In genomic region chr9:45984409-45985228, GRCm38 (mm10) we compare ENCODE assay signal across 8 mouse cellular contexts. TPM values are rescaled to one million over a fixed set of nuclear protein-coding genes. Genes with fewer than 3 reads are reported as not detected.
DNase-seq lines count a peak whose midpoint lies in the region; ATAC-seq lines count a peak whose summit lies in the region.

No protein-coding gene starts in this region.

- no peaks in the 10 kb centered on the region for H3K9me3 ChIP-seq in hindbrain, embryonic 16.5 days (ENCODE audit: control insufficient read depth, low read length)

- H3K4me2 ChIP-seq in hindbrain, embryonic 16.5 days (ENCODE audit: low read length): peak overlapping the region; percentile 80

- H3K9ac ChIP-seq in hindbrain, embryonic 16.5 days (ENCODE audit: low read depth, low read length): peak overlapping the region; percentile 80

- H3K36me3 ChIP-seq in hindbrain, embryonic 16.5 days (ENCODE audit: control insufficient read depth, insufficient read depth, low read length): no peaks in the 10 kb centered on the region
- no peaks in the 10 kb centered on the region for H3K36me3 ChIP-seq in macrophage (ENCODE audit: inconsistent target)

- 0% methylated on average over 43 of the region's 76 CpGs for WGBS in hindbrain, embryonic 16.5 days
- WGBS in macrophage (ENCODE audit: missing documents): under 1% methylated on average over 58 of the region's 76 CpGs

- peak overlapping the region; percentile 65 for H3K4me3 ChIP-seq in hindbrain, embryonic 16.5 days (ENCODE audit: low read length)
- H3K4me3 ChIP-seq in macrophage (ENCODE audit: inconsistent target): peak overlapping the region; percentile 76

- DNase-seq in R1 (ENCODE audit: low read depth, low spot score): peak; percentile 92
- DNase-seq in cerebellum, postnatal 25 days: peak; percentile 95 to 97
- DNase-seq in frontal cortex, postnatal 36 days (ENCODE audit: low spot score in 2 of 2): peak; percentile 91
- peak; percentile 92 to 93 for DNase-seq in left cerebral cortex, adult 18-20 months (ENCODE audit: low spot score in 2 of 2)
- peak; percentile 94 for DNase-seq in right cerebral cortex, adult 18-20 months
- peak; percentile 48 for DNase-seq in urinary bladder, postnatal 10 days (ENCODE audit: low spot score)

- peaks cover 47% of the 10 kb centered on the region for H3K79me2 ChIP-seq in macrophage (ENCODE audit: inconsistent target)

- peak overlapping the region; percentile 92 for H3K27ac ChIP-seq in hindbrain, embryonic 16.5 days (ENCODE audit: low read depth, low read length)
- H3K27ac ChIP-seq in macrophage: peak overlapping the region; percentile 73

- no peaks in the 10 kb centered on the region for H3K27me3 ChIP-seq in hindbrain, embryonic 16.5 days (replicated peaks; ENCODE audit: control insufficient read depth, insufficient read depth, low read length)

- peaks cover 26% of the 10 kb centered on the region for H3K4me1 ChIP-seq in hindbrain, embryonic 16.5 days (ENCODE audit: control insufficient read depth, insufficient read depth, low read depth, low read length)

- peak; percentile 96 for ATAC-seq in hindbrain, embryonic 16.5 days

RNA-seq across cellular contexts. Expression of gene Pafah1b2, which starts 27.9 kb away (rescaled TPM):
- 263 and 279 TPM in 2 replicates for polyA plus RNA-seq in hindbrain, embryonic 16.5 days (2015; fragmentation: Nextera tagmentation; extraction: Ambion mirVana)
- total RNA-seq in left cerebral cortex, adult 18-20 months (2021): 100 to 1,000 TPM; 216 to 221 TPM
- total RNA-seq in macrophage (2018; cell fraction: chromatin; rRNA removed): 10 to 100 TPM; 18.0 to 72.1 (median 46.9) TPM
- total RNA-seq in macrophage (2018; cell fraction: cytosol; rRNA removed): 10 to 100 TPM; 40.4 to 64.0 (median 54.2) TPM
- 10 to 100 TPM; 20.5 to 64.1 (median 40.6) TPM for total RNA-seq in macrophage (2018; cell fraction: nucleus; rRNA removed)
- 39.7 to 51.8 TPM (median 44.3 TPM) in 3 replicates for polyA plus RNA-seq in macrophage (2018)

RNA-seq across cellular contexts. Expression of gene Sik3, which starts 28.0 kb away (rescaled TPM):
- polyA plus RNA-seq in hindbrain, embryonic 16.5 days (2015; fragmentation: Nextera tagmentation; extraction: Ambion mirVana): 5.2 and 5.7 TPM in 2 replicates
- 100 to 1,000 TPM; 112 to 132 TPM for total RNA-seq in left cerebral cortex, adult 18-20 months (2021)
- total RNA-seq in macrophage (2018; cell fraction: chromatin; rRNA removed): 100 to 1,000 TPM in 1 of 26 experiments, 10 to 100 TPM in 25; 48.0 to 104 (median 68.7) TPM
- total RNA-seq in macrophage (2018; cell fraction: cytosol; rRNA removed): 10 to 100 TPM; 28.5 to 38.5 (median 33.2) TPM
- total RNA-seq in macrophage (2018; cell fraction: nucleus; rRNA removed): 100 to 1,000 TPM in 1 of 26 experiments, 10 to 100 TPM in 25; 34.7 to 106 (median 47.5) TPM
- polyA plus RNA-seq in macrophage (2018): 23.4 to 34.1 TPM (median 27.7 TPM) in 3 replicates

RNA-seq across cellular contexts. Expression of gene Sidt2, which starts 29.6 kb away (rescaled TPM):
- polyA plus RNA-seq in hindbrain, embryonic 16.5 days (2015; fragmentation: Nextera tagmentation; extraction: Ambion mirVana): 51.2 and 52.0 TPM in 2 replicates
- 10 to 100 TPM; 78.5 to 80.9 TPM for total RNA-seq in left cerebral cortex, adult 18-20 months (2021)
- total RNA-seq in macrophage (2018; cell fraction: chromatin; rRNA removed): 100 to 1,000 TPM in 23 of 26 experiments, 10 to 100 TPM in 3; 72.4 to 298 (median 167) TPM
- 100 to 1,000 TPM in 13 of 26 experiments, 10 to 100 TPM in 13; 44.5 to 165 (median 81.6) TPM for total RNA-seq in macrophage (2018; cell fraction: cytosol; rRNA removed)
- 100 to 1,000 TPM in 13 of 26 experiments, 10 to 100 TPM in 13; 65.9 to 220 (median 115) TPM for total RNA-seq in macrophage (2018; cell fraction: nucleus; rRNA removed)
- polyA plus RNA-seq in macrophage (2018): 48.8 to 139 TPM (median 91.4 TPM) in 3 replicates

RNA-seq across cellular contexts. Expression of gene Tagln, which starts 48.8 kb away (rescaled TPM):
- 7.1 and 8.5 TPM in 2 replicates for polyA plus RNA-seq in hindbrain, embryonic 16.5 days (2015; fragmentation: Nextera tagmentation; extraction: Ambion mirVana)
- 1 to 10 TPM; 8.5 to 9.9 TPM for total RNA-seq in left cerebral cortex, adult 18-20 months (2021)
- 10 to 100 TPM in 1 of 26 experiments, 1 to 10 TPM in 20, under 1 TPM in 3, not detected in 2; 0.46 to 50.5 (median 2.8) TPM for total RNA-seq in macrophage (2018; cell fraction: chromatin; rRNA removed)
- total RNA-seq in macrophage (2018; cell fraction: cytosol; rRNA removed): under 1 TPM in 13 of 26 experiments, not detected in 13; 0.10 to 0.48 (median 0.18) TPM
- 1 to 10 TPM in 15 of 26 experiments, under 1 TPM in 6, not detected in 5; 0.38 to 8.2 (median 1.3) TPM for total RNA-seq in macrophage (2018; cell fraction: nucleus; rRNA removed)
- polyA plus RNA-seq in macrophage (2018): 0.29 to 2.3 TPM in 2 of 3 replicates, not detected in the other

Comparison
In these comparisons a context has a peak if more than half of its experiments do, and no peak if none do; other contexts are left out.
1. Peak in every context shown above with its lines: DNase-seq, ATAC-seq, H3K4me3 ChIP-seq and H3K27ac ChIP-seq.